Mouse (Mus musculus): ENCODE data around the gene Tgfb1.

DNA sequence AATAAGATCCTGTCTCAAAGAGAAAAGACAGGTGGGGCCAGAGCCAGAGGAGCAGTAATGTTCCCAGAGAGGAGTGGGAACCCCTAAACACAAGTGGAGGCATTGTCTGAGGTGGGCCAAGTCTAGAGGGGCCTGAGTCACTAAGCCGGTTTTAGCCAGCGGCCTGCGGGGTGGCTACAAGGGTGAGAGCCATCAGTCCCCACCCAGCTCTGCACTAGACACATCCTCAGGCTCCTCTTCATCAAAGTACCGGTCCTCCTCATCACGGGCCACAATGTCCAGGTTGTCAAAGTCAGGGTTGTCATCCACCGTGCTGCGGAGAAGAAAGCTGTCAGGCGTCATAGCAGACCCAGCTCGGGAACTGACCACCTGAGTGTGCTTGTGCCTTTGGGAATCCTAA, 26.0 kb downstream of the Tgfb1 start:
- TF ChIP-seq POLR2A (IDR thresholded peaks at IDR 0.05; ENCODE audit: low read depth, low read length) (no peak), CTCF (IDR thresholded peaks at IDR 0.05; ENCODE audit: extremely low read depth, insufficient read depth, insufficient read length, insufficient replicate concordance) (no peak)

Measured in spleen, adult 2 months (tissue).